Mouse (Mus musculus): ENCODE data around the gene Usp43. TPM values are rescaled to one million over a fixed set of nuclear protein-coding genes. Genes with fewer than 3 reads are reported as not detected.

The Usp43 gene
- total RNA-seq, 2 experiments from 2014 or later = 0.76 to 1.6 TPM

DNA sequence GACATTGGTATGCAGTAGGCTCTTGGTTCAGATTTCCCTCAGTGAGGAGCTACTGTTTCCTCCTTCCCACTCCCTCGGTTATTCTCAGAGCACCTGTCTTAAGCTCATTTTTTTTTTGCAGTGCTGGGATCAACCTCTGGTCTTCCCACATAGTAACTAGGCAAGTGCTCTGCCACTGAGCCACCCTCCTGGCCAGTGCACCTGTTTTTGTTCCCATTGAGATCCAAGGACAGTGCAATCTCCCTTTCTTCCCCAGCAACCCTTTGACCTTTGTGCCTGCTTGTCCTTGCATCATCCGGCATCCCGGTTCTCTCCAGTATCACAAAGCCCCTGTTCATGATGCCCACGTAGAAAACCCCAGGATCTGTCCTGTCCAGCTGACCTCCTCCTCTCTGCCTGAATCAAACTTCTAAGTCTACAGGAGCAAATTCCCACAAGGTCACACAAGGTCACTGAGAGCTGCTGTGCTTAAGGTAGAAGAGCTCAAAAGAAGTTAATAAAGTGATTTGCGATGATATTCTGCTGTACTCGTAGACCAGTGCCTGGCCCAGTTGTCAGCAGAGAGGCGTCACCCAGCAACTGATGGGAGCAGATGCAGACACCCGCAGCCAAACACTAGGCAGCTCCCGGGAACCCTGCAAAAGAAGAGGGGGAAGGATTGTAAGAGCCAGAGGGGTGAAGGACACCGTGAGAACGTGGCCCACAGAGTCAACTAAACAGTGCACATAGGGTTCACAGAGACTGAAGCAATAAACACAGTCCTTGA is 114.9 kb downstream of the Usp43 start:
- no peak for DNase-seq

DNA sequence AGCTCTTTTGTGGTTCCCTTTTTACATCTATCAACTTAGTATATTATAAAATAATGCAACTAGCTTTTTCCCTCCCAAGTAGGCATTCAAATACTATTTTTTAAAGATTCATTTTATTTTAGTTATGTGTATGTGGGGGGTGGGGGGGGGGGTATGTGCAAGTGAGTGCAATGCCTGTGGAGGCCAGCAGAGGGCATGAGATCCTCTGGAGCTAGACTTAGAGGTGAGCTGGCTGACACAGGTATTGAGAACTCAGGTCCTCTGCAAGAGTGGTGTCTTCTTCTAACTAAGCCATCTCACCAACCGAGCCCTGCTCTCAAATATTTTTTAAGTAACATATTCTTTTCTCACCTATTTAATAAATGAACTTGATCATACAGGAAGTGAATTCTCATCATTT is 116.4 kb downstream of the Usp43 start:
- no peak for DNase-seq

Other genes with a start within 250 kb of the Usp43 start
- under 1 TPM in 1 of 2 experiments, not detected in 1; 0.40 TPM for gene Rcvrn, start 226.8 kb downstream of the Usp43 start, total RNA-seq (2021)
- under 1 TPM; 0.07 to 0.10 TPM for gene Glp2r, start 151.0 kb downstream of the Usp43 start, total RNA-seq (2021)
- not detected for gene Gsg1l2, start 147.5 kb downstream of the Usp43 start, total RNA-seq (2021)
- not detected for gene Dhrs7c, start 124.0 kb downstream of the Usp43 start, total RNA-seq (2021)
- gene Cfap52, start 43.5 kb upstream of the Usp43 start, total RNA-seq (2021) = not detected
- 10 to 100 TPM; 31.4 to 34.7 TPM for gene Stx8, start 44.0 kb upstream of the Usp43 start, total RNA-seq (2021)

All from adrenal gland, postnatal 36 days (tissue).